Mouse (Mus musculus): ENCODE data around the gene Gsdma2.
A peak's percentile ranks its signal among the peaks of the same experiment; 100 is the strongest.

DNA sequence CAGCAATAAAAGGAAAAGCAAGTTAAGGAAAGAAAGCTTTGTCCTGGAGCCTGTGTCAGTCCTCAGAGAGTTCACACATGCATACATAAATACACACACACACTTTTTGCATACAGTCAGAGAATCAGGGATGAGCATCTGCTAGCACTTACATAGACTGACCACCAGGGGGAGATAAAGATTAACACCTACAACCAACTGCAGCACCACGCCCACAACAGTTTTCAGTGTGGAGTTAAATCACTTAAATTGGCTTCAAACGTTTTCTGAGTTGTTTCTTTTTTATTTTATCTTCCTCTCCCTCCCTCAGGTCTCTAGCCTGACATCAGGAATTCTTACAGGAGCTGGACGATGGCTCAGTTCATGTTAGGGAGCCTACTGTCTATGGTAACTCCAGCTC, 39.8 kb upstream of the Gsdma2 start:
- no peak for TF ChIP-seq EP300 (optimal IDR thresholded peaks at IDR 0.05)
- peak; percentile 88 for TF ChIP-seq CTCF (IDR thresholded peaks at IDR 0.05; ENCODE audit: low read depth)

All from stomach, postnatal 0 days (tissue).